ENCODE assay signal across 9 mouse cellular contexts in genomic region chr8:112571337-112571904, GRCm38 (mm10). TPM values are rescaled to one million over a fixed set of nuclear protein-coding genes. Genes with fewer than 3 reads are reported as not detected.
DNase-seq lines count a peak whose midpoint lies in the region; ATAC-seq and TF ChIP-seq lines count a peak whose summit lies in the region.
"Had no signal": no experiment of that assay in that cellular context is flagged by ENCODE, and none has a peak within 500 bp of the region (broad histone marks: within the 10 kb centered on the region; RNA-seq: fewer than 3 reads in every experiment).

No protein-coding gene starts in this region.

- no peak overlapping the region for H3K4me3 ChIP-seq in heart, adult 2 months
- no peak overlapping the region for H3K4me3 ChIP-seq in heart, embryonic 12.5 days
- H3K4me3 ChIP-seq in forebrain, embryonic 12.5 days (replicated peaks): peak overlapping the region; percentile 10; the same call in 1 of the 2 replicates
- H3K4me3 ChIP-seq in limb, embryonic 11.5 days (ENCODE audit: low read depth, low read length): no peak overlapping the region
- H3K4me3 ChIP-seq: heart, embryonic 13.5 days had no signal

- no peaks in the 10 kb centered on the region for H3K4me1 ChIP-seq in heart, adult 2 months (ENCODE audit: control insufficient read depth, insufficient read depth, low read length)
- H3K4me1 ChIP-seq in heart, embryonic 12.5 days (replicated peaks): 0 out of 2 replicates have a peak, but pooled peaks cover 3% of the 10 kb centered on the region
- peaks cover 3% of the 10 kb centered on the region; the same call in 1 of the 2 replicates for H3K4me1 ChIP-seq in forebrain, embryonic 12.5 days
- 0 out of 2 replicates have a peak, but pooled peaks cover 5% of the 10 kb centered on the region for H3K4me1 ChIP-seq in limb, embryonic 11.5 days (ENCODE audit: control insufficient read depth, insufficient read depth, low read length)

- H3K27me3 ChIP-seq in heart, adult 2 months (ENCODE audit: control insufficient read depth, insufficient read depth, low read length): no peaks in the 10 kb centered on the region
- peaks cover 26% of the 10 kb centered on the region for H3K27me3 ChIP-seq in heart, embryonic 12.5 days (replicated peaks)
- H3K27me3 ChIP-seq in forebrain, embryonic 12.5 days: peaks cover 8% of the 10 kb centered on the region
- peaks cover 2% of the 10 kb centered on the region; the same call in 1 of the 2 replicates for H3K27me3 ChIP-seq in limb, embryonic 11.5 days (ENCODE audit: control insufficient read depth, insufficient read depth, low read length)

- WGBS in heart, adult 2 months: 17% methylated on average over 9 of the region's 9 CpGs
- 19% methylated on average over 9 of the region's 9 CpGs for WGBS in heart, embryonic 12.5 days
- WGBS in forebrain, embryonic 12.5 days: 15% methylated on average over 9 of the region's 9 CpGs
- WGBS in limb, embryonic 11.5 days: 17% methylated on average over 9 of the region's 9 CpGs

- H3K9me3 ChIP-seq in heart, embryonic 12.5 days (replicated peaks): no peaks in the 10 kb centered on the region
- H3K9me3 ChIP-seq in forebrain, embryonic 12.5 days: no peaks in the 10 kb centered on the region
- H3K9me3 ChIP-seq in limb, embryonic 11.5 days (ENCODE audit: control insufficient read depth, low read length): no peaks in the 10 kb centered on the region
- H3K9me3 ChIP-seq: heart, embryonic 13.5 days had no signal

- TF ChIP-seq CTCF in heart, adult 2 months (IDR thresholded peaks at IDR 0.05): peak; percentile 46

- H3K27ac ChIP-seq in heart, adult 2 months: no peak overlapping the region
- H3K27ac ChIP-seq in heart, embryonic 12.5 days (ENCODE audit: poor library complexity, severe bottlenecking): no peak overlapping the region
- H3K27ac ChIP-seq in forebrain, embryonic 12.5 days: no peak overlapping the region
- H3K27ac ChIP-seq in limb, embryonic 11.5 days (replicated peaks; ENCODE audit: low read depth, low read length): no peak overlapping the region
- H3K27ac ChIP-seq: heart, embryonic 13.5 days had no signal

- no peak for ATAC-seq in heart, embryonic 12.5 days (ENCODE audit: insufficient number of reproducible peaks, low FRiP score)
- peak; percentile 61; the same call in 1 of the 2 replicates for ATAC-seq in forebrain, embryonic 12.5 days (ENCODE audit: low FRiP score)
- no peak for ATAC-seq in limb, embryonic 11.5 days (ENCODE audit: insufficient number of reproducible peaks, low FRiP score, low TSS enrichment, low read depth)

- H3K36me3 ChIP-seq in heart, adult 2 months (ENCODE audit: control insufficient read depth, insufficient read depth, low read length): no peaks in the 10 kb centered on the region
- no peaks in the 10 kb centered on the region for H3K36me3 ChIP-seq in heart, embryonic 12.5 days
- no peaks in the 10 kb centered on the region for H3K36me3 ChIP-seq in forebrain, embryonic 12.5 days (replicated peaks)
- H3K36me3 ChIP-seq in limb, embryonic 11.5 days (ENCODE audit: control insufficient read depth, insufficient read depth, low read length): no peaks in the 10 kb centered on the region
- H3K36me3 ChIP-seq: heart, embryonic 13.5 days had no signal

- H3K9ac ChIP-seq in heart, adult 2 months (ENCODE audit: low read depth, low read length): no peak overlapping the region
- H3K9ac ChIP-seq in heart, embryonic 12.5 days: no peak overlapping the region
- H3K9ac ChIP-seq in forebrain, embryonic 12.5 days: no peak overlapping the region
- no peak overlapping the region for H3K9ac ChIP-seq in limb, embryonic 11.5 days (ENCODE audit: low read length)
- H3K9ac ChIP-seq: heart, embryonic 13.5 days had no signal

- H3K79me2 ChIP-seq in heart, adult 2 months (replicated peaks; ENCODE audit: control insufficient read depth, insufficient read depth, low read length): no peaks in the 10 kb centered on the region

- TF ChIP-seq POLR2A in heart, adult 2 months (IDR thresholded peaks at IDR 0.05; ENCODE audit: insufficient read depth, low read depth, low read length): no peak

- H3K4me2 ChIP-seq in heart, embryonic 12.5 days: no peak overlapping the region
- peak overlapping the region; percentile 73 for H3K4me2 ChIP-seq in forebrain, embryonic 12.5 days
- no peak overlapping the region for H3K4me2 ChIP-seq in limb, embryonic 11.5 days (ENCODE audit: low read depth, severe bottlenecking)
- H3K4me2 ChIP-seq: heart, embryonic 13.5 days had no signal

- intact Hi-C loops in heart, adult 2 months (cut with DNase I): no loop called here

- no peak for TF ChIP-seq EP300 in heart, adult 2 months (IDR thresholded peaks at IDR 0.05; ENCODE audit: insufficient read depth, low read depth, low read length)

- no peak for DNase-seq in heart, adult 2 months
- peak; percentile 96 for DNase-seq in brain, adult 2 months (ENCODE audit: low read depth, low spot score)
- peak; percentile 50 for DNase-seq in kidney, adult 9 months
- peak; percentile 60 for DNase-seq in limb, embryonic 11.5 days (ENCODE audit: low spot score)
- peak; percentile 77 to 79 for DNase-seq in right cerebral cortex, postnatal 10 days (ENCODE audit: low spot score in 2 of 2)
- DNase-seq in natural killer cell, adult 2 months (ENCODE audit: low spot score in 2 of 2): no peak

RNA-seq across cellular contexts. Expression of gene Cntnap4, which starts 1.6 kb away (rescaled TPM):
- total RNA-seq in heart, adult 2 months (2021): not detected
- polyA plus RNA-seq in heart, adult 2 months (2012; rRNA removed): not detected in 2 replicates
- polyA plus RNA-seq in heart, embryonic 12.5 days (2016; fragmentation: Nextera tagmentation; extraction: Ambion mirVana): 0.04 and 0.05 TPM in 2 replicates
- polyA plus RNA-seq in forebrain, embryonic 12.5 days (2016; fragmentation: Nextera tagmentation; extraction: Ambion mirVana): 3.1 and 3.6 TPM in 2 replicates
- 0.33 and 0.48 TPM in 2 replicates for polyA plus RNA-seq in limb, embryonic 11.5 days (2014; fragmentation: Nextera tagmentation; extraction: Ambion mirVana)
- polyA plus RNA-seq: heart, embryonic 13.5 days had no signal

Comparison
In these comparisons a context has a peak if more than half of its experiments do, and no peak if none do; other contexts are left out.
1. DNase-seq: peak in brain, adult 2 months (single experiment), kidney, adult 9 months (single experiment), limb, embryonic 11.5 days (single experiment) and right cerebral cortex, postnatal 10 days (2 of 2); none in heart, adult 2 months (0 of 2) and natural killer cell, adult 2 months (0 of 2).